Mouse (Mus musculus): ENCODE results near the gene Olfr629. TPM values are rescaled to one million over a fixed set of nuclear protein-coding genes. Genes with fewer than 3 reads are reported as not detected.

The Olfr629 gene
- not detected in 2 replicates for polyA plus RNA-seq (2012; rRNA removed; ENCODE audit: low replicate concordance)

GRCm38 (mm10) chr7:103744843-103745242, at the start of gene Olfr629:
Gene Olfr629 (minus strand): TSS chr7:103744943.

DNA sequence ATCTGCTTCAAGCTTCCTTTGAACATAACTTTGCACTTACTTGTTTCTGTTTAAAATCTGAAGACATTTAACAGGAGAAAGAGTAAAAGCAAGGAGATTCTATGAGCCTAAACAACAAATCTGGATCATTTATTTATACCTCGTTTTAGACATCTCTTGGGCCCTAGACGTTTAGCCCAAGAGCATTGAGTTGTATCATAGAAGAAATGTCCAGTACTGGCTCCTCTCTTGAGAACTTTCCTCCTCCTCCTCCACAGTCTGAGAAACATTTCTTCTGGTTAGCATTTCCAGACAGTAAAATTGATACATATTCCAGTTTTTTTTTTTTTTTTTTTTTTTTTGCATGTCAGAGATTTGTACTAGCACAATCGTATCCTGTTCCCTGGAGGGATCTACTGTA, 47.0 kb upstream of the Olfr629 start, which contains the start of gene Olfr67:
Olfr67 (minus strand) TSS at position 101 of the 400 bp plus-strand sequence.

GRCm38 (mm10) chr7:103779598-103779997, 34.9 kb upstream of the Olfr629 start, which contains the start of gene Olfr68:
Gene Olfr68 (minus strand): TSS chr7:103779698.

GRCm38 (mm10) chr7:103771494-103771893, 26.8 kb upstream of the Olfr629 start, which contains the start of gene Olfr69:
Gene Olfr69 (minus strand): TSS chr7:103771594.

GRCm38 (mm10) chr7:103757233-103757632, 12.5 kb upstream of the Olfr629 start, which contains the start of gene Olfr630:
Gene Olfr630 (minus strand): TSS chr7:103757333.

DNA sequence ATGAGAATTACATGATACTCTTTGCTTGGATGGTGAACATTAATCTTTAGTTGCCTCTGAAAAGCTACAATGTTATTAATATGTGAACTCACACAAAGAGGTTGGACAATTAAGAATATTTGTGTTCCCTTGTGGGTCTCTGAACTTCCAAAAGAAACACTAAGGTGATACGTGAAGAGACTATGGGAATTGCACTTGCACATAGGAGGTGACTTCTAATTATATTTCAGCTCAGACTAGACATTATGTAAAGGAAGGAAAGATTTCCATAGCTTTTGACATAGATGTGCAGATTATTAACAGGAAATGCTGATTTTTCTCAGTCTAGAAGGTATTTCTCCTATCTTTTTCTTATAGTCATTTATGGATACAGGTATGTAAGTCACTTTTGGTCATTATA, 14.7 kb downstream of the Olfr629 start, which contains the start of gene Olfr628:
Olfr628 (plus strand) TSS at position 301 of the 400 bp plus-strand sequence.

GRCm38 (mm10) chr7:103714371-103714770, 30.4 kb downstream of the Olfr629 start, which contains the start of gene Olfr243:
Gene Olfr243 (plus strand): TSS chr7:103714671.

Other genes starting within 250 kb of the Olfr629 start
- not detected in 2 replicates for gene Olfr609, start 246.9 kb downstream of the Olfr629 start, polyA plus RNA-seq (2012; rRNA removed; ENCODE audit: low replicate concordance)
- not detected in 2 replicates for gene Olfr610, start 232.8 kb downstream of the Olfr629 start, polyA plus RNA-seq (2012; rRNA removed; ENCODE audit: low replicate concordance)
- not detected in 2 replicates for gene Olfr611, start 224.1 kb downstream of the Olfr629 start, polyA plus RNA-seq (2012; rRNA removed; ENCODE audit: low replicate concordance)
- not detected in 2 replicates for gene Olfr612, start 202.2 kb downstream of the Olfr629 start, polyA plus RNA-seq (2012; rRNA removed; ENCODE audit: low replicate concordance)
- gene Olfr613, start 196.9 kb downstream of the Olfr629 start, polyA plus RNA-seq (2012; rRNA removed; ENCODE audit: low replicate concordance): not detected in 2 replicates
- not detected in 2 replicates for gene Olfr615, start 188.9 kb downstream of the Olfr629 start, polyA plus RNA-seq (2012; rRNA removed; ENCODE audit: low replicate concordance)
- not detected in 2 replicates for gene Olfr616, start 175.8 kb downstream of the Olfr629 start, polyA plus RNA-seq (2012; rRNA removed; ENCODE audit: low replicate concordance)
- gene Olfr617, start 171.9 kb downstream of the Olfr629 start, polyA plus RNA-seq (2012; rRNA removed; ENCODE audit: low replicate concordance): not detected in 2 replicates
- gene Olfr618, start 154.8 kb downstream of the Olfr629 start, polyA plus RNA-seq (2012; rRNA removed; ENCODE audit: low replicate concordance): not detected in 2 replicates
- not detected in 2 replicates for gene Olfr619, start 144.4 kb downstream of the Olfr629 start, polyA plus RNA-seq (2012; rRNA removed; ENCODE audit: low replicate concordance)
- gene Olfr620, start 132.4 kb downstream of the Olfr629 start, polyA plus RNA-seq (2012; rRNA removed; ENCODE audit: low replicate concordance): not detected in 2 replicates
- not detected in 2 replicates for gene Olfr622, start 102.2 kb downstream of the Olfr629 start, polyA plus RNA-seq (2012; rRNA removed; ENCODE audit: low replicate concordance)
- not detected in 2 replicates for gene Olfr623, start 81.2 kb downstream of the Olfr629 start, polyA plus RNA-seq (2012; rRNA removed; ENCODE audit: low replicate concordance)
- not detected in 2 replicates for gene Olfr624, start 73.8 kb downstream of the Olfr629 start, polyA plus RNA-seq (2012; rRNA removed; ENCODE audit: low replicate concordance)
- not detected in 2 replicates for gene Olfr625-ps1, start 62.2 kb downstream of the Olfr629 start, polyA plus RNA-seq (2012; rRNA removed; ENCODE audit: low replicate concordance)
- not detected in 2 replicates for gene Olfr243, start 30.3 kb downstream of the Olfr629 start, polyA plus RNA-seq (2012; rRNA removed; ENCODE audit: low replicate concordance)
- not detected in 2 replicates for gene Olfr628, start 14.6 kb downstream of the Olfr629 start, polyA plus RNA-seq (2012; rRNA removed; ENCODE audit: low replicate concordance)
- not detected in 2 replicates for gene Olfr630, start 12.4 kb upstream of the Olfr629 start, polyA plus RNA-seq (2012; rRNA removed; ENCODE audit: low replicate concordance)
- gene Olfr69, start 26.7 kb upstream of the Olfr629 start, polyA plus RNA-seq (2012; rRNA removed; ENCODE audit: low replicate concordance): not detected in 2 replicates
- not detected in 2 replicates for gene Olfr68, start 34.8 kb upstream of the Olfr629 start, polyA plus RNA-seq (2012; rRNA removed; ENCODE audit: low replicate concordance)
- not detected in 2 replicates for gene Olfr67, start 46.9 kb upstream of the Olfr629 start, polyA plus RNA-seq (2012; rRNA removed; ENCODE audit: low replicate concordance)
- 79.2 and 80.0 TPM in 2 replicates for gene Hbb-bt, start 69.1 kb upstream of the Olfr629 start, polyA plus RNA-seq (2012; rRNA removed; ENCODE audit: low replicate concordance)
- gene Hbb-bs, start 83.2 kb upstream of the Olfr629 start, polyA plus RNA-seq (2012; rRNA removed; ENCODE audit: low replicate concordance): 783 and 1,033 TPM in 2 replicates
- not detected in 2 replicates for gene Hbb-bh2, start 95.6 kb upstream of the Olfr629 start, polyA plus RNA-seq (2012; rRNA removed; ENCODE audit: low replicate concordance)
- gene Hbb-bh1, start 98.2 kb upstream of the Olfr629 start, polyA plus RNA-seq (2012; rRNA removed; ENCODE audit: low replicate concordance): not detected in 2 replicates
- gene Hbb-y, start 108.3 kb upstream of the Olfr629 start, polyA plus RNA-seq (2012; rRNA removed; ENCODE audit: low replicate concordance): not detected in 2 replicates
- gene Olfr66, start 141.3 kb upstream of the Olfr629 start, polyA plus RNA-seq (2012; rRNA removed; ENCODE audit: low replicate concordance): not detected in 2 replicates
- gene Olfr64, start 149.5 kb upstream of the Olfr629 start, polyA plus RNA-seq (2012; rRNA removed; ENCODE audit: low replicate concordance): not detected in 2 replicates
- gene Olfr65, start 158.5 kb upstream of the Olfr629 start, polyA plus RNA-seq (2012; rRNA removed; ENCODE audit: low replicate concordance): not detected in 2 replicates
- not detected in 2 replicates for gene Olfr631, start 183.9 kb upstream of the Olfr629 start, polyA plus RNA-seq (2012; rRNA removed; ENCODE audit: low replicate concordance)
- gene Olfr632, start 189.4 kb upstream of the Olfr629 start, polyA plus RNA-seq (2012; rRNA removed; ENCODE audit: low replicate concordance): not detected in 2 replicates
- gene Olfr633, start 199.5 kb upstream of the Olfr629 start, polyA plus RNA-seq (2012; rRNA removed; ENCODE audit: low replicate concordance): not detected in 2 replicates
- not detected in 2 replicates for gene Olfr635, start 226.2 kb upstream of the Olfr629 start, polyA plus RNA-seq (2012; rRNA removed; ENCODE audit: low replicate concordance)